Mouse (Mus musculus): ENCODE results near the gene Fam117a. TPM values are rescaled to one million over a fixed set of nuclear protein-coding genes. Genes with fewer than 3 reads are reported as not detected.

The Fam117a gene
- polyA plus RNA-seq, 1 experiment from 2014 or later, result 5.7 TPM

DNA sequence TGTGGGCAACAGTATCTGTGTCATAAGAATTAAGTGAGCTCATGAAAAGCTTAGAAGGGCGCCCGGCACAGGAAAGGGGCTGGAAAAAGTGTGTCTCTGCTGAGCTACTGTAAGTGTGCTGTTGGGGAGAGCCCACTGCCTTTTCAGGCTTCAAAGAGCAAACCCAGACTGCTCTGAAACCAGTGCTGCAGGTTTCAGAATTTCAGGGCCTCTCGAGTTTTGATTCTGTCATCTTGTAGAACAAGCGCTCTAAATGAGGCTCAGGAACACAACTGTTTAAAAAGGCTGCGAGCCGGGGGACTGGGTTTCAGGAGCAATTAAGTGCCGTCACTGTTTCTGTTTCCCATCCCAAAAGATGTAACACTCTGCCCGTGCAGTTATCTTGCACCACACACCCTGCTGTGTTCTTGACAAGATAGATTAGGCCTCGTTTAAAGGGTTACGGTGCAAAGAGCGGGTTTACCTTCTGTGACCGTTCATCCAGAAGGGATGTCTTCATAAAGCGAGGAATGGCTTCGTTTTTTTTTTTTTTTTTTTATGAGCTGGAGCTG is 2.7 kb downstream of the Fam117a start:
- no peak for DNase-seq (ENCODE audit: low spot score)
- H3K27ac ChIP-seq (replicated peaks), result no peak overlapping the region
- H3K4me3 ChIP-seq (ENCODE audit: low read depth, low read length), result no peak overlapping the region

GRCm38 (mm10) chr11:95340259-95340658 is 3.4 kb downstream of the Fam117a start:
- H3K36me3 ChIP-seq (ENCODE audit: control insufficient read depth, insufficient read depth, low read length), result no peaks in the 10 kb centered on the region
- no peaks in the 10 kb centered on the region for H3K27me3 ChIP-seq (ENCODE audit: control insufficient read depth, insufficient read depth, low read length)
- H3K4me2 ChIP-seq (replicated peaks; ENCODE audit: low read depth), result no peak overlapping the region
- TF ChIP-seq EP300 (optimal IDR thresholded peaks at IDR 0.05) (no peak), CTCF (IDR thresholded peaks at IDR 0.05; ENCODE audit: low read depth) (no peak)
- H3K9me3 ChIP-seq (ENCODE audit: control insufficient read depth, low read length), result no peaks in the 10 kb centered on the region
- H3K27ac ChIP-seq (replicated peaks), result no peak overlapping the region
- DNase-seq (ENCODE audit: low spot score) (no peak), ATAC-seq (ENCODE audit: low FRiP score, low TSS enrichment) (no peak)
- WGBS, result 64% methylated on average over 1 of the region's 1 CpGs
- no peak overlapping the region for H3K4me3 ChIP-seq (ENCODE audit: low read depth, low read length)
- no peak overlapping the region for H3K9ac ChIP-seq (ENCODE audit: low read length)
- peaks cover 8% of the 10 kb centered on the region for H3K4me1 ChIP-seq (replicated peaks; ENCODE audit: control insufficient read depth, insufficient read depth)

More for the DNA sequence above, 2.7 kb downstream of the Fam117a start:
- ATAC-seq (ENCODE audit: low FRiP score, low TSS enrichment), result no peak
- no peaks in the 10 kb centered on the region for H3K9me3 ChIP-seq (ENCODE audit: control insufficient read depth, low read length)
- no peaks in the 10 kb centered on the region for H3K36me3 ChIP-seq (ENCODE audit: control insufficient read depth, insufficient read depth, low read length)
- H3K27me3 ChIP-seq (ENCODE audit: control insufficient read depth, insufficient read depth, low read length), result no peaks in the 10 kb centered on the region
- TF ChIP-seq CTCF (IDR thresholded peaks at IDR 0.05; ENCODE audit: low read depth) (no peak), EP300 (optimal IDR thresholded peaks at IDR 0.05) (no peak)
- H3K4me1 ChIP-seq (replicated peaks; ENCODE audit: control insufficient read depth, insufficient read depth), result peaks cover 8% of the 10 kb centered on the region
- H3K4me2 ChIP-seq (replicated peaks; ENCODE audit: low read depth), result peak overlapping the region; percentile 6; the same call in 1 of the 2 replicates
- H3K9ac ChIP-seq (ENCODE audit: low read length), result no peak overlapping the region
- WGBS, result 18% methylated on average over 14 of the region's 14 CpGs

DNA sequence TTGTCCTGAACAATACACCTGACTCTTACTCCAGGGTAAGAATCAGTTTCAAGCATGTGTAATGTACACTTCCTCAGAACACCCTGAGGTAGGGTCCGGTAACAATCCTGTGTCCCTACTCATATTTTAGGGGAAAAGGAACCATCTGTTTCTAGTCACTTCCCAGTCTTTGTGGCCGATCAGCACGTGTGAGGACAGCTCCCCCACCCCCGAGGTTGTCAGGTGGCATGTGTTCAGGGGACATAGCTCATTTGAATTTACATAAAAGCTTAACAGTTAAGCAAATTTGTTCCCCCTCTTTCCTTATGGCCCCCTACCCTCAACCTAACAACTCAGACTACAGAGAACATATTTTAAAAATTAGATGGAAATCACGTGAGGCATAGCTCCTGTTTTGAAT is 3.8 kb downstream of the Fam117a start:
- peaks cover 8% of the 10 kb centered on the region for H3K4me1 ChIP-seq (replicated peaks; ENCODE audit: control insufficient read depth, insufficient read depth)
- WGBS, result 43% methylated on average over 5 of the region's 5 CpGs
- no peak overlapping the region for H3K27ac ChIP-seq (replicated peaks)
- H3K9me3 ChIP-seq (ENCODE audit: control insufficient read depth, low read length), result no peaks in the 10 kb centered on the region
- no peak overlapping the region for H3K4me3 ChIP-seq (ENCODE audit: low read depth, low read length)
- H3K4me2 ChIP-seq (replicated peaks; ENCODE audit: low read depth), result no peak overlapping the region
- H3K36me3 ChIP-seq (ENCODE audit: control insufficient read depth, insufficient read depth, low read length), result no peaks in the 10 kb centered on the region
- TF ChIP-seq CTCF (IDR thresholded peaks at IDR 0.05; ENCODE audit: low read depth) (no peak), EP300 (optimal IDR thresholded peaks at IDR 0.05) (no peak)
- DNase-seq (ENCODE audit: low spot score) (no peak), ATAC-seq (ENCODE audit: low FRiP score, low TSS enrichment) (no peak)
- no peak overlapping the region for H3K9ac ChIP-seq (ENCODE audit: low read length)
- H3K27me3 ChIP-seq (ENCODE audit: control insufficient read depth, insufficient read depth, low read length), result no peaks in the 10 kb centered on the region

DNA sequence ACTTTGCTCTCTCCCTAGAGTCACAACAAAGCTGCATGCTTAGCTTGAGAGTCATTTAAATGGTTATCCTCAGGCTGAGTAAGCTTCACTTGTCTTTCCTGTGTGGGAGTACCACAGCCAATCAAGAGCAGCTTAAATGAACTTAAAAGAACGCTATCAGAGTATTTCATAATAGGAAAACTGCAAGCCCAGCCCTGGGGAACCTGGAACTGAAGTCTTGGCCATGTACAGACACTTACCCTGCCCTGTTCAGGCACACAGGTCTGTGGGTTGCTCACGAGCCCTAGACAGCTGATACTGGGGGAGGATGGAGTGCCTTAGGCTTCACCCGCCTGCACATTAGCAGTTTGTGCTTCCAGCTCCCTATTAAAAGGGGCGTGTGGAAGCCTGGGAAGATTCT is 6.4 kb downstream of the Fam117a start:
- Histone ChIP-seq H3K9me3 (ENCODE audit: control insufficient read depth, low read length) (no peaks in the 10 kb centered on the region), H3K4me1 (replicated peaks; ENCODE audit: control insufficient read depth, insufficient read depth) (peaks cover 3% of the 10 kb centered on the region), H3K4me3 (ENCODE audit: low read depth, low read length) (no peak overlapping the region), H3K27ac (replicated peaks) (no peak overlapping the region), H3K9ac (ENCODE audit: low read length) (no peak overlapping the region), H3K4me2 (replicated peaks; ENCODE audit: low read depth) (no peak overlapping the region), H3K27me3 (ENCODE audit: control insufficient read depth, insufficient read depth, low read length) (no peaks in the 10 kb centered on the region), H3K36me3 (ENCODE audit: control insufficient read depth, insufficient read depth, low read length) (no peaks in the 10 kb centered on the region)
- no peak for ATAC-seq (ENCODE audit: low FRiP score, low TSS enrichment)
- DNase-seq (ENCODE audit: low spot score), result no peak
- 64% methylated on average over 4 of the region's 4 CpGs for WGBS
- TF ChIP-seq CTCF (IDR thresholded peaks at IDR 0.05; ENCODE audit: low read depth) (no peak), EP300 (optimal IDR thresholded peaks at IDR 0.05) (no peak)

- H3K27ac ChIP-seq (replicated peaks), result no peak overlapping the region
- H3K4me2 ChIP-seq (replicated peaks; ENCODE audit: low read depth), result no peak overlapping the region
- DNase-seq (ENCODE audit: low spot score) (no peak), ATAC-seq (ENCODE audit: low FRiP score, low TSS enrichment) (no peak)
- WGBS, result 51% methylated on average over 2 of the region's 2 CpGs
- no peak overlapping the region for H3K4me3 ChIP-seq (ENCODE audit: low read depth, low read length)
- H3K27me3 ChIP-seq (ENCODE audit: control insufficient read depth, insufficient read depth, low read length), result no peaks in the 10 kb centered on the region
- H3K4me1 ChIP-seq (replicated peaks; ENCODE audit: control insufficient read depth, insufficient read depth), result peaks cover 3% of the 10 kb centered on the region; the same call in 1 of the 2 replicates
- H3K9ac ChIP-seq (ENCODE audit: low read length), result no peak overlapping the region
- TF ChIP-seq EP300 (optimal IDR thresholded peaks at IDR 0.05), result no peak
- no peak for TF ChIP-seq CTCF (IDR thresholded peaks at IDR 0.05; ENCODE audit: low read depth)
- H3K9me3 ChIP-seq (ENCODE audit: control insufficient read depth, low read length), result no peaks in the 10 kb centered on the region
- no peaks in the 10 kb centered on the region; the same call in 1 of the 2 replicates for H3K36me3 ChIP-seq (ENCODE audit: control insufficient read depth, insufficient read depth, low read length)
Observed at GRCm38 (mm10) chr11:95344181-95344580, 7.4 kb downstream of the Fam117a start.

GRCm38 (mm10) chr11:95350289-95350688 is 13.5 kb downstream of the Fam117a start:
- WGBS, result 56% methylated on average over 6 of the region's 6 CpGs
- Histone ChIP-seq H3K4me3 (ENCODE audit: low read depth, low read length) (no peak overlapping the region), H3K9ac (ENCODE audit: low read length) (no peak overlapping the region), H3K27me3 (ENCODE audit: control insufficient read depth, insufficient read depth, low read length) (no peaks in the 10 kb centered on the region), H3K4me1 (replicated peaks; ENCODE audit: control insufficient read depth, insufficient read depth) (no peaks in the 10 kb centered on the region), H3K4me2 (replicated peaks; ENCODE audit: low read depth) (no peak overlapping the region), H3K27ac (replicated peaks) (peak overlapping the region; percentile 30; the same call in 1 of the 2 replicates), H3K36me3 (ENCODE audit: control insufficient read depth, insufficient read depth, low read length) (no peaks in the 10 kb centered on the region; the same call in 1 of the 2 replicates), H3K9me3 (ENCODE audit: control insufficient read depth, low read length) (no peaks in the 10 kb centered on the region)
- DNase-seq (ENCODE audit: low spot score) (peak; percentile 42), ATAC-seq (ENCODE audit: low FRiP score, low TSS enrichment) (0 out of 2 replicates have a peak, but pooled peaks have one; percentile 45)
- TF ChIP-seq CTCF (IDR thresholded peaks at IDR 0.05; ENCODE audit: low read depth) (no peak), EP300 (optimal IDR thresholded peaks at IDR 0.05) (no peak)
